Mouse (Mus musculus) stomach, embryonic 15.5 days (tissue): ENCODE data around the gene Cpeb3. TPM values are rescaled to one million over a fixed set of nuclear protein-coding genes. Genes with fewer than 3 reads are reported as not detected.
A peak's percentile ranks its signal among the peaks of the same experiment; 100 is the strongest.

ENCODE experiments used
- ATAC-seq: fragments of 200-750 bp; cut with Nextera tagmentation; 2 replicates; pipeline ENCODE4 v1.8.0; 2017; ENCODE audit warnings: low read depth, moderate number of reproducible peaks, moderate TSS enrichment; ENCODE audit not compliant: insufficient read depth, low FRiP score
- H3K27ac ChIP-seq: fragments of 300-500 bp; sonication (generic); 2 replicates; pipeline ENCODE4 v1.5.1; 2015; ENCODE audit warnings: mild to moderate bottlenecking, inconsistent platforms
- H3K27me3 ChIP-seq: fragments of 300-500 bp; sonication (generic); replicated peaks from 2 replicates; pipeline ENCODE4 v1.6.1; 2015; ENCODE audit warnings: inconsistent platforms
- H3K36me3 ChIP-seq: fragments of 300-500 bp; sonication (generic); 2 replicates; pipeline ENCODE4 v1.6.1; 2015; ENCODE audit warnings: inconsistent platforms
- H3K4me1 ChIP-seq: fragments of 300-500 bp; sonication (generic); 2 replicates; pipeline ENCODE4 v1.6.1; 2015; ENCODE audit warnings: inconsistent platforms
- H3K4me2 ChIP-seq: fragments of 300-500 bp; sonication (generic); 2 replicates; pipeline ENCODE4 v1.6.1; 2015; ENCODE audit warnings: mild to moderate bottlenecking, inconsistent platforms
- H3K4me3 ChIP-seq: fragments of 300-500 bp; sonication (generic); replicated peaks from 2 replicates; pipeline ENCODE4 v1.5.1; 2015; ENCODE audit warnings: inconsistent platforms
- H3K9ac ChIP-seq: fragments of 300-500 bp; sonication (generic); 2 replicates; pipeline ENCODE4 v1.6.1; 2015; ENCODE audit warnings: inconsistent platforms
- H3K9me3 ChIP-seq: fragments of 300-500 bp; sonication (generic); 2 replicates; pipeline ENCODE4 v1.6.1; 2016; ENCODE audit warnings: inconsistent platforms
- WGBS: fragments of 180-500 bp; shearing (Covaris S2); methylation state at CpG from one replicate; pipeline ENCODE4 v1.1.7; 2015; 5-methylcytosine and 5-hydroxymethylcytosine counted together
- polyA plus RNA-seq: library from polyadenylated mRNA; unstranded; fragments of >200 nt; fragmentation: Nextera tagmentation; extraction: Ambion mirVana; gene quantifications from 2 replicates; pipeline ENCODE4 v1.2.1, GENCODE M21; 2015

Cpeb3 gene
- polyA plus RNA-seq, 1 experiment from 2014 or later = 1.3 TPM

DNA sequence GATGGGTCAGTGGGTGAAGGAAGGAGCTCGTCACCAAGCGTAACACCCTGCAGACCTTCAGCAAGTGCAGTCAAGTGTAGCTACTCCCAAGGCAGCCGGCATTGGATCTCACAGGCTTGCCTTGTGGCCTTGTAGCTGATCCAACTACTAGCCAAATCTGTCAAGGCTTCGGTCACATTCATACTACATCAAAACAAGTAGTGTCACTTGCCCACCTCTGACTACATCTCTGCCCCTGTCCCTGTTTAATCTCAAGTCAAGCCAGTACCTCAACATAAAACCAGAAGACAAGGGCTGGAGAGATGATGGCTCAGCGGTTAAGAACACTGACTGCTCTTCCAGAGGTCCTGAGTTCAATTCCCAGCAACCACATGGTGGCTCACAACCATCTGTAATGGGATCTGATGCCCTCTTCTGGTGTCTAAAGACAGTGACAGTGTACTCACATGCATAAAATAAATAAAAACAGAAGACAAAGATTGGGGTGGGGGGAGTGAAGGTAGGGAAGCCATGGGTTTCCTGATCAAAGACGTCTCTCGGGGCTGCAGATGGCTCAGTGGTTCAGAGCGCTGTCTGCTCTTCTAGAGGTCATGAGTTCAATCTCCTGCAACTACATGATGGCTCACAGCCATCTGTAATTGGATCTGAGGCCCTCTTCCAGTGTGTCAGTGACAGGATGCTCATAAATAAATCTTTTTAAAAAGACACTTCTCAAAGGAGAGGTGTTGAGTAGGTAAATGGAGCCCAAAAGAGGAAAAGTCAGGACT lies 194.0 kb downstream of the Cpeb3 start:
- WGBS = 77% methylated on average over 8 of the region's 8 CpGs
- H3K27ac ChIP-seq = no peak overlapping the region
- no peaks in the 10 kb centered on the region for H3K9me3 ChIP-seq
- H3K4me3 ChIP-seq = no peak overlapping the region
- H3K9ac ChIP-seq = no peak overlapping the region
- no peak overlapping the region for H3K4me2 ChIP-seq
- no peaks in the 10 kb centered on the region for H3K4me1 ChIP-seq
- H3K36me3 ChIP-seq = peaks cover 23% of the 10 kb centered on the region
- no peaks in the 10 kb centered on the region for H3K27me3 ChIP-seq
- no peak for ATAC-seq

DNA sequence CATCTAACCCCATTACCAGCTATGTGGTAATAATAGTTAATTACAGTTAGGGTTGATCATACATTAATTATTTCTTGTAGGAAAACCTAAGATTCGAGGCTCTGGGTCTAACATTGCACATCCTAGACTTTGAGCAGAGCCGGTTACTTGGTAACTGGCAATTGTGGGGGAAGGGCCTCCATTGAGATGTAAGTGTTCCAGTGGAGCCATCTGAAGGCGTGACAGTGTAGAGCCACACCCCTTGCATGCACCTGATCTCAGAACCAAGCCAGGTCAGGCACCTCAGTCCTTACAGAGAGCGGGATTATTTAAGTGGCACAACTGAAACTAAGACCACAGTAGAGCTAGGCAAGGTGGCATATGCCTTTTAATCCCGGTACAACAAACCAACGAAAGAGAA lies 194.9 kb downstream of the Cpeb3 start:
- H3K36me3 ChIP-seq = peaks cover 27% of the 10 kb centered on the region

DNA sequence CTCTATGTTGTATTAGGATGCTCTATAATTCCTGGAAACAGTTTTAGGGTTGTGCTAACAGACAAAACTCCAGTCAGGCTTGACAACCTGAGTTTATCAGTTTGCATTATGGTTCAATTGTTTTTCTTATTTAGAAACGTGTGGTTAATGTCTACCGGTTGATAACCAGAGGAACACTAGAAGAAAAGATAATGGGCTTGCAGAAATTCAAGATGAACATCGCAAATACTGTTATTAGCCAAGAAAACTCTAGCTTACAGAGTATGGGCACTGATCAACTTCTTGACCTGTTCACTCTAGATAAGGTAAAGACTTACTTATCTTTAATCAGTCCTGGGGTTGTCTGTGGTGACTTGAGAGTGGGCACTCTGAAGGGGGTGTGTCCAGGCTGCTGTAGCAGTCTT lies 198.5 kb downstream of the Cpeb3 start:
- peaks cover 41% of the 10 kb centered on the region for H3K36me3 ChIP-seq

More for the DNA sequence above, 194.9 kb downstream of the Cpeb3 start:
- no peak overlapping the region for H3K4me3 ChIP-seq
- H3K9ac ChIP-seq = no peak overlapping the region
- H3K27ac ChIP-seq = no peak overlapping the region
- no peaks in the 10 kb centered on the region for H3K4me1 ChIP-seq
- no peaks in the 10 kb centered on the region for H3K9me3 ChIP-seq
- H3K27me3 ChIP-seq = no peaks in the 10 kb centered on the region
- ATAC-seq = no peak
- no peak overlapping the region for H3K4me2 ChIP-seq
- 93% methylated on average over 6 of the region's 6 CpGs for WGBS

DNA sequence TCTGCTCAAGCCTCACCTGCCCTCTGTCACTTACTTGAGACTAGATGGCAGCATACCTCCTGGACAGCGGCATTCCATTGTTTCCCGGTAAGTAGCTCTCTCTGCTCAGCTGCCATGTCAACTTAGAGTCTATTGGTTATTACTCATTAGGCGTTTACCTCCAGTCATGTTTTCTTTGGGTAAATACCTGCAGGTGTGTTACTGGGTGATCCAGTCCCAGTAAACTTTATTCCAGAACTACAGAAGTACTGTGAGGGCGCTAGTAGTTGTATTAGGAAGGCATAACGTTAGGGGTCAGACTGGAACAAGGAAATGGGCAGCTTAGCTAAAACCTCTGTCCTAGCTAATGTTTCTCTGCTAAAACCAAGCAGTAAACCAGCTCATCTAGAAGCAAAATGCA lies 203.8 kb downstream of the Cpeb3 start:
- H3K27ac ChIP-seq = no peak overlapping the region
- no peak for ATAC-seq
- no peaks in the 10 kb centered on the region for H3K9me3 ChIP-seq
- no peak overlapping the region for H3K9ac ChIP-seq
- 78% methylated on average over 5 of the region's 5 CpGs for WGBS
- H3K27me3 ChIP-seq = no peaks in the 10 kb centered on the region
- H3K36me3 ChIP-seq = peaks cover 37% of the 10 kb centered on the region
- no peak overlapping the region for H3K4me3 ChIP-seq
- H3K4me1 ChIP-seq = no peaks in the 10 kb centered on the region
- H3K4me2 ChIP-seq = no peak overlapping the region

More for the DNA sequence above, 198.5 kb downstream of the Cpeb3 start:
- ATAC-seq = peak; percentile 50; the same call in 1 of the 2 replicates
- no peaks in the 10 kb centered on the region for H3K9me3 ChIP-seq
- H3K27ac ChIP-seq = no peak overlapping the region
- WGBS = 81% methylated on average over 3 of the region's 3 CpGs
- no peak overlapping the region for H3K4me3 ChIP-seq
- no peaks in the 10 kb centered on the region for H3K4me1 ChIP-seq
- no peak overlapping the region for H3K9ac ChIP-seq
- H3K4me2 ChIP-seq = no peak overlapping the region
- no peaks in the 10 kb centered on the region for H3K27me3 ChIP-seq

Other genes with a start within 250 kb of the Cpeb3 start
- 85.6 and 87.6 TPM in 2 replicates for gene March5, start 1.1 kb downstream of the Cpeb3 start, polyA plus RNA-seq
- 47.5 and 59.0 TPM in 2 replicates for gene Ide, start 129.3 kb upstream of the Cpeb3 start, polyA plus RNA-seq
- gene Kif11, start 167.8 kb upstream of the Cpeb3 start, polyA plus RNA-seq = 48.6 and 53.0 TPM in 2 replicates
- gene Hhex, start 226.2 kb upstream of the Cpeb3 start, polyA plus RNA-seq = 18.2 and 23.9 TPM in 2 replicates